Mouse (Mus musculus) bone marrow, adult 2 months (tissue): ENCODE results near the gene Gm11037.

Experiments
- CTCF ChIP-seq: fragments of 200-500 bp; IDR thresholded peaks from 2 replicates; pipeline ENCODE4 v1.5.1; 2011; ENCODE audit warnings: low read length, control low read depth; ENCODE audit not compliant: control insufficient read depth, insufficient read depth
- POLR2A ChIP-seq: fragments of 200-500 bp; IDR thresholded peaks from 2 replicates; pipeline ENCODE4 v1.6.1; 2011; ENCODE audit warnings: low read depth, mild to moderate bottlenecking, control low read depth, low read length, borderline replicate concordance; ENCODE audit not compliant: control insufficient read depth

DNA sequence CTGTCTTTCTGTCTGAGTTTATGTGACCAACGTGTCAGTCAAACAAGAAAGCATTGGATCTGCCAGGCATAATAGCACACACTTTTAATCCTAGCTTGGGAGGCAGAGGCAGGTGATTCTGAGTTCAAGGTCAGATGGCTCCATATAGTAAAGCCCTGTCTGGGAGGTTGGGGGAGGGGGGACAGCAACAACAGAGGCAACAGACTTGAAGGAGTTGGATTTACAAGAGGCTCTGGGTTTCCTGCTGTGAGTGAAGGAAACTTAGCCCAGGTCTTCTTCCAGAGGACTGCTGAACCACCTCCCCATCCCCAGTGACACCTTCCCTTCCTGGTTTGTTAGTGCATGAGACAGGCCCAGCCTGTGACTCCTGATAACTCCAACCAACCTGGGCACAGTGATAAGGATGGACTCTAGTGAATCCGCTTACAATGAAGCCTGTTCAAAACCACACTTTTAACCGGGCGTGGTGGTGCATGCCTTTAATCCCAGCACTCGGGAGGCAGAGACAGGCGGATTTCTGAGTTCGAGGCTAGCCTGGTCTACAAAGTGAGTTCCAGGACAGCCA lies 19.0 kb downstream of the Gm11037 start:
- TF ChIP-seq POLR2A (no peak), CTCF (no peak)
